Mouse (Mus musculus): ENCODE measurements around the gene Tmc8. TPM values are rescaled to one million over a fixed set of nuclear protein-coding genes. Genes with fewer than 3 reads are reported as not detected.

Gene Tmc8
- total RNA-seq, 2 experiments from 2014 or later = 1.0 TPM

DNA sequence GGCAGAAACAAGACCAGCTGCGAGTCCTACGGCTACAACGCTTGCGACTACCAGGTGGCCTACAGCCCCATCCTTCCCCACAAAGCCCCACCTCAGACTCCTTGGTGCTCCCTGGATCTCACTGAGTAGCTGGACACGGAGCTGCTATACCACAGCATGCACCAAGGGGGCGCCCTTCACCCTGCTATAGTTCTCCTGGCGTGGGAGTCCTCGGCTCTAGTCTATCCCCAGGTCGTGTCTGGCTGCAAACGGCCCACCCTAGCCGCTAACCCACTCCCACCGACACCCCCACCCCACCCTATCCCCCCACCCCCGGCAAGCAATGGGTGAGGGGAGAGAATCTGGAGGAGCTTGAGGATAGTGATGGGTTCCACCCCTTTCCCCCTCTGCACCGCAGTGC, 8.4 kb downstream of the Tmc8 start:
- DNase-seq = peak; percentile 86
- TF ChIP-seq CTCF (IDR thresholded peaks at IDR 0.05) = peak; percentile 97
- Histone ChIP-seq H3K4me3 (peak overlapping the region; percentile 57), H3K27ac (no peak overlapping the region)
- intact Hi-C loops (cut with DNase I) = loop anchor here (1.0 kb wide), 1 partner anchor 34 kb away; no protein-coding TSS in a partner anchor

DNA sequence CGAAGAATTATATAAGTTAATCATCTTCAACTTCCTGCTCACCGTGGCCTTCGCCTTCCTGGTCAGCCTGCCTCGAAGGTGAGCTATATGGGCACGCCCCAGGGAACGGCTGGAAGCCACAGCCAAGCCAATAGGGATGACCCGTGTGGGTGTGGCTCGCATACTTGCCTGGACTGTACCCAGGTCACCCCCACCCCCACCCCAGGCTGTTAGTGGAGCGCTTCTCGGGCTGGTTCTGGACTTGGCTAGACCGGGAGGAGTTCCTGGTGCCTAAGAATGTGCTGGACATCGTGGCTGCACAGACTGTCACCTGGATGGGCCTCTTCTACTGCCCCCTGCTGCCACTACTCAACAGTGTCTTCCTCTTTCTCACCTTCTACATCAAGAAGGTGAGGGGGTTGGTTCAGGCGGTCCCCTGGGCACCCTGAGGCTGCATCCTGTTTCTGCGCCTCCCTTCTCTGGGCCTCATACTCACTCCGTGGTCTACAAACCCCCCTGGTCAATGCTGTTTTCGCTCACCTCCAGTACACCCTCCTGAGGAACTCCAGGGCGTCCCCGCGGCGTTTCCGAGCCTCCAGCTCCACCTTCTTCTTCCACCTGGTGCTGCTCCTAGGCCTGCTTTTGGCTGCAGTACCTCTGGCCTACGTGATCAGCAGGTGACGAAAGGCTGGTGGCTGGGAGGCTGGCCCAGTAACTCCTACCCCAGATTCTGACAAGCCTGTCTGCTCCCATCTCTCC, 9.0 kb downstream of the Tmc8 start:
- intact Hi-C loops (cut with DNase I) = loop anchor here (1.0 kb wide), 1 partner anchor 33 kb away; no protein-coding TSS in a partner anchor
- peak overlapping the region; percentile 57 for H3K4me3 ChIP-seq
- no peak overlapping the region for H3K27ac ChIP-seq
- DNase-seq = no peak
- peak; percentile 40 for TF ChIP-seq CTCF (IDR thresholded peaks at IDR 0.05)

DNA sequence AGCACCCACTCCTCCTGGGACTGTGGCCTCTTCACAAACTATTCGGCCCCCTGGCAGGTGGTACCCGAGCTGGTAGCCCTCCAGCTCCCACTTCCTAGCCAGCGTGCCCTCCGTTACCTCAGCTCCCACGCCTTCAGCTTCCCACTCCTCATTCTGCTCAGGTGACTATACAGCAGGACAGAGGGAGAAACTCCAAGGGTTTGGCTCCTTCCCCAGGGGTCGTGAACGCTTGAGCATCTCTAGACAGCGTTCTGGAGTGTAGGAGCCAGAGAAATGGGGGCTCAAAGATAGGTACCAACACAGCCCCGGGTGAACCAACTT, 9.5 kb downstream of the Tmc8 start:
- Histone ChIP-seq H3K4me3 (no peak overlapping the region), H3K27ac (no peak overlapping the region)
- intact Hi-C loops (cut with DNase I) = no loop called here
- TF ChIP-seq CTCF (IDR thresholded peaks at IDR 0.05) = no peak
- no peak for DNase-seq

DNA sequence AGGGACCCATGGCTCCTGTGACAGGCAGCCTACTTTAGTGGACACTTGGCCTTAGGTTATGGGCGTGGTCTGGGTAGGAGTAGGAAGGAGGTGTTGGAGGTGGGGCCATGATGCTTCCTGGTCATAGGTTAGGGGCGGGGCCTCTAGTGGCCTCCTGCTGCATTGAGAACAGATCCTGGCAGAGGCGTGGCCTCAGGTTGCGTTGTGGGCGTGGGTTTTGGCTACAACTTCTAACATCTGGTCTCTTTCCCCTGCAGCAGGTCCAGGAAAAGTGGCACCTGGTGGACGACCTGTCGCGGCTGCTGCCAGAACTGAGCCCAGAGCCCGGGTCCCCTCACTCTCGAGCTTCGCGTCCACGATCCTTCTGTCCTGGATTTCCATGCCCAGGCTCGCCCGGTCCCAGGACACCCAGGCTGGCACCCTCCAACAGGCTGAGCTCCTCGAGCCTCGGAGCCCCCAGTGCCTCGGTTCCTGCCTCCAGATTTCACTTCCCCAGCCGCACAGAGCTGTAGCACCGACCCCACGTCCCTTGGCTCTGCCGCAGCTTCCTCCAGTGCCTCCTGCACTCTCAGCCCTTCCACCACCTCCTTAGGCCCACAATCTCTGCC, 10.5 kb downstream of the Tmc8 start:
- no peak for TF ChIP-seq CTCF (IDR thresholded peaks at IDR 0.05)
- Histone ChIP-seq H3K27ac (no peak overlapping the region), H3K4me3 (peak overlapping the region; percentile 43)
- peak; percentile 54 for DNase-seq
- intact Hi-C loops (cut with DNase I) = no loop called here

DNA sequence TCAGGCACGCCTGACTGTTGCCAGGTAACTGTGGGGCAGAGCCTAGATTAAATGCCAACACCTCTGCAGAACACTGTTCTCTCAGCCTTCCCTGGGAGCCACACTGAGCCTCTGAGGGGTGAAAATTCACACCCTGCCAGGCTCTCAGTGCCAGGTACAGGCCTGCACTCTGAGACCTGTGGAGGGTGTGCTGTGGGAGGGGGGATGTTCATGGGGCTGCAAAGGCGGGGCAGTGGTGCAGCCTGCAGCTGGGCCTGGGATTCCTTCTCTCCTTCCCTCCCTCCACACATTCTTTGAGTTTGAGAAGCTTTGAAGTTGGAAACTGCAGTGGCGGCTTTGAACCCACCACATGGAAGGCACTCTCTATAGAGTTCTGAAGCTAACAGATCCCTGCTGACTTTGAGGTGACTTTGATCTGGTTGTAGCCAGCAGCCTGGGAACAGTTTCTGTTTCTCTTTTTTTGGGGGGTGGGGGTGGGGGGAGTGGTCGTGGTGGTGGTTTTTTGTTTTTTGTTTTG, 12.2 kb downstream of the Tmc8 start:
- intact Hi-C loops (cut with DNase I) = no loop called here
- TF ChIP-seq CTCF (IDR thresholded peaks at IDR 0.05) = no peak
- no peak overlapping the region for H3K27ac ChIP-seq
- DNase-seq = no peak
- H3K4me3 ChIP-seq = no peak overlapping the region

DNA sequence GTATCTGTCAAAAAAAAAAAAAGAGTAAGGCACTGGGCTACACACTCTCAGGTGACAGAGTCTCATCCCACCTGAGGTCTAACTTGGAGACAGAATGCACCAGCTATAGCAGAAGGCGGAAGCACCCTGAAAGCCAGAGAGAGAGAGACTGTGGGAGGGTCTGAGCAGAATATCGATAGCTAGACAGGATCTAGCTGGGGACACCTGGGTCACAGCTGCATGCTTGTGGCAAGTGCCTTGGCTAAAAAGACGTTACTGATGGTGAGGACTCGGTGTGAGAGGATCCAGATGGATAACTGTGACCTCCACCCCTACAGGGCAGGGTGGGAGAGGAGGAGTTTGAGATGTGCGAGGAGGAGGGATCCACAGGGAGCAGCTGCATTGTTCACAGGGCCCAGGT, 15.1 kb downstream of the Tmc8 start:
- intact Hi-C loops (cut with DNase I) = no loop called here
- no peak for TF ChIP-seq CTCF (IDR thresholded peaks at IDR 0.05)
- DNase-seq = no peak
- Histone ChIP-seq H3K27ac (no peak overlapping the region), H3K4me3 (no peak overlapping the region)

DNA sequence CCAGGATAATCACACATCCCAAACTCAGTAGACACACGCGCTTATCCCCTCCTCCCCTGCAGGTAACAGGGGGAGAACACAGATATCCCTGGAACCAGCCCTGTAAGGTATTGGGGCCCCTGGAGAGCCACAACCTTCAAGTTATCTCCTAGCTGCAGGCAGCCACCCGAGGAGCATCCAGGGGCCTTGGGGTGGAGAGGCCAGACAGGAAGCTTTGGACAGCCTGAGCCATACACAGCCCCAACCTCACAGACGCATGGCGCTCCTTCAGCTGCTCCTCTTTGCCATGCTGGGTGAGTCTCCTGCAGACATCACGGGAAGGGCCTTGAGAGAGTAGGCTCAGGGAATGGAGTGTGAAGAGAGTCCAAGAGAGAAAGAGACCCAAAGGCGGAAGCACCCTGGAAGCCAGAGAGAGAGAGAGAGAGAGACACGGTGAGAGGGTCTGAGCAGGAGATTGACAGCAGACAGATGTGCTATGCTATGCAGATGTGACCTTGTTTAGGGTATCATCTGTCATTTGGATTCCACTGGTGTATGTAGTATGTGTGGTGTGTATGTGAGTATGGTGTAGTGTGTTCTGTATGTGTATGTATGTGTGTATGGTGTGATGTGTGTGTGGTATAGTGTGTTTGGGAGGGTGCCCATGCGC, 15.8 kb downstream of the Tmc8 start, which contains the start of gene 6030468B19Rik:
Gene 6030468B19Rik, plus strand, starts transcription at position 150 of the 649 bp plus-strand sequence.
- TF ChIP-seq CTCF (IDR thresholded peaks at IDR 0.05) = no peak
- Histone ChIP-seq H3K4me3 (no peak within 1 kb of the TSS), H3K27ac (no peak within 1 kb of the TSS)
- intact Hi-C loops (cut with DNase I) = no loop called here
- DNase-seq = no peak

DNA sequence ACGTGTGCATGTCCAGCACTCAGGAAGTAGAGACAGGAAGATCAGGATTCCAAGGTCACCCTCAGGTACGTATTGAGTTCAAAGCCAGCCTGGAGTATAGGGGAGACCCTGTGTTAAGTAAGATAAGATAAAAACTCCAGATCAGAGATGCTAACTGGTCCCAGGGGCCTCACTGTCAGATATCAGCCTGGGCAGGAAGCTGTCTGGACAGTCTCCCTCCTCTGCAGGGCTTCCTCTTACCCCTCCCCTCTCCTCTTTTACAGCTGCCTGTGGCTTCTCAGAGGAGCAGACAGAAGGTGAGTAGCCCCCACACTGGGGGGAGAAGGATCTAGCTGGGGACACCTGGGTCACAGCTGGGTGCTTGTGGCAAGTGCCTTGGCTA, 16.3 kb downstream of the Tmc8 start:
- no peak for DNase-seq
- intact Hi-C loops (cut with DNase I) = no loop called here
- Histone ChIP-seq H3K27ac (no peak overlapping the region), H3K4me3 (no peak overlapping the region)
- TF ChIP-seq CTCF (IDR thresholded peaks at IDR 0.05) = no peak

DNA sequence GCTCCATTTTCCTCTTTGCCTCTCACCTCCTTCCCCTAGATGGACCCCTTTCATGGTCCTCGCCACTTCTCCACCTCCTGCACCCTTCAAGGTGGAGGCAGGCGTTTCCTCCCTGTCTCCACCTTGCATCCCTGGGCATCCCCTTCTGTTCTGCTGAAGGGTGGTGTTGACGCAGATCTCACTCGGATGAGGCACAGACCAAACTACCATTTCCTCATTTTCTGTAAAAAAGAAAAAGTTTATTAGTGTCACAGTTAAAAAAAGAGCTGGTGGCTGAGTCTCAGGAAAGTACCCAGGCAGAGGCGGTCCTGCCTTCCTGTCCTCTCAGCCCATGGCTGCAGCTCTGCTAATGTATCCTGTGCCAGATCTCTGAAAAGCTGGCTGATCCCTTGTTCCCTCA, 17.3 kb downstream of the Tmc8 start:
- Histone ChIP-seq H3K4me3 (no peak overlapping the region), H3K27ac (peak overlapping the region; percentile 90; the same call in 1 of the 2 replicates)
- intact Hi-C loops (cut with DNase I) = no loop called here
- no peak for DNase-seq
- no peak for TF ChIP-seq CTCF (IDR thresholded peaks at IDR 0.05)

DNA sequence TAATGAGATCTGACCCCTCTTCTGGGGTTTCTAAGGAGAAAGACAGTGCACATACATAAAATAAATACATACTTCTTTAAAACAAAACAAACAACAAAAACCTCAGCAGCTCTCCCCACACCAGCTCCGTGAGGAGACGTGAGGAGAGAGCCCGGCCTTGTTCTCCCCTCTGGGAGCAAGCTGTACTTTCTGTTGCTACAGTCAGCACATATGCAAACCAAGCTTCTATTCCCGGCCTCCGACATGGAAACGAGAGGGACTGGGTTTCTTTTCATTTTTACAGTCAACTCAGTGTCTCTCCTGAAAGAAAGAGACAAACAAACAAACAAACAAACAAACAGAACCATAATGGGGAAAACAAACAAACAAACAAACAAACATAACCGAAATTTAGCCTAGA, 18.2 kb downstream of the Tmc8 start:
- no peak overlapping the region for H3K4me3 ChIP-seq
- intact Hi-C loops (cut with DNase I) = no loop called here
- DNase-seq = no peak
- peak overlapping the region; percentile 90 for H3K27ac ChIP-seq
- no peak for TF ChIP-seq CTCF (IDR thresholded peaks at IDR 0.05)

DNA sequence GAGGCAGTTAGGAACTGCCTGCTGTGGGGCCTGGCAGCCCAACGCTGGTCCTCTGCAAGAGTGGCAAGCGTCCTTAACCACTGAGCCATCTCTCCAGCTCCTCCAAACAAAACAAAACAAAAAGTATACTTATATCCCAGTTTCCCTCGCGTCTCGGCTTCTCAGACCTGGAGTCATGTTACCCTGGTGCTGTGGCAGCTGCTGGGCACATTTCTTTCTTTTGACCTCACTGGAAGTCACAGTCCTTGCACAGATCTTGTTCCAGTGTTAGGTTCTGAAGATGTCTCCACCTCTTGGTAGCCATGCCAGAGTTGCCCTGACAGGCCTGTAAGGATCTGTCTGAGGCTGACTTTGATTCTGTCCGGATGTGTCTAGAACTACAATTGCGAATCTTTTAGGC, 19.8 kb downstream of the Tmc8 start:
- H3K27ac ChIP-seq = peak overlapping the region; percentile 90
- no peak for DNase-seq
- TF ChIP-seq CTCF (IDR thresholded peaks at IDR 0.05) = no peak
- no peak overlapping the region for H3K4me3 ChIP-seq
- intact Hi-C loops (cut with DNase I) = no loop called here

DNA sequence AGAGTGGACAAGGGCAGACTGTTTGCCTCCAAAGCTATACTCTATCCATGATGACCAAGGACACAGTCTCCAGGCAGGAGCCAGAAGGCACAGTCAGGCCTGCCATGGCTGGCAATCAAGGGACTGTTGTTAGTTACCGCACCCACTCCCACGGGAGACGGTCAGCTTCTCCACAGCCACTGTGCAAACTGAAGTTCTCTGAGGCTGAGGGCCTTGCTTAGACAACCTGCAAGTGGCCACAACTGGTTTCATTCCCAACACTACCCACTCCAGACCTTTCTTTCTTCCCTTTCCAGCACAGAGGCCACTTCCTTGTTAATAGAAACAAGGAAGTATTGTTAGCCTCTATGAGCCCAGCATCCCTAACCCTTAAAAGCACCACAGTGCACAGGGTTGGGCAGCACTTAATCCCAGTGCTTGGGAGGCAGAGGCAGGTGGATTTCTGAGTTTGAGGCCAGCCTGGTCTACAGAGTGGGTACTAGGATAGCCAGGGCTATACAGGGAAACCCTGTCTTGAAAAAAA, 21.4 kb downstream of the Tmc8 start:
- intact Hi-C loops (cut with DNase I) = no loop called here
- DNase-seq = no peak
- no peak for TF ChIP-seq CTCF (IDR thresholded peaks at IDR 0.05)
- Histone ChIP-seq H3K27ac (no peak overlapping the region), H3K4me3 (no peak overlapping the region)

DNA sequence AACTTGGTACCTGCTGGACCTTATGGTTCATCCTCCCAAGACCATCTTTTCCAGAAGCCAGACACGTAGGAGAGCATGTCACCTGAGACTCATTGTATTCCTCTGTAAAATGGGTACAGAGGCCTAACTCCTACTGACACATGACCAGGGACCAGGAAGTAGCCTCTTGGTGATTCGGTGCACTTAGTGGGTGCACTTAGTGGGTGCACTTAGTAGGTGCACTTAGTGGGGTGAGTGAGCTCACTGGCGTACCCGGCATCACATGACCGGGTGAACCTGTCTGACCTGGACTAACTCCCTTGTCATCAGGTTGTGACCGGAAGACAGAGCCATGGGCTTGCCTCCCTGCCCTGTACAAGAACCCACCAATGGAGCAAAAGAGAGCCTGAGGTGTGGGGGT, 24.9 kb downstream of the Tmc8 start:
- TF ChIP-seq CTCF (IDR thresholded peaks at IDR 0.05) = no peak
- intact Hi-C loops (cut with DNase I) = no loop called here
- DNase-seq = no peak

More for the DNA sequence above, 24.9 kb downstream of the Tmc8 start:
- Histone ChIP-seq H3K4me3 (no peak overlapping the region), H3K27ac (no peak overlapping the region)
